Mouse (Mus musculus): ENCODE data around the gene Gstp1. TPM values are rescaled to one million over a fixed set of nuclear protein-coding genes. Genes with fewer than 3 reads are reported as not detected.
A peak's percentile ranks its signal among the peaks of the same experiment; 100 is the strongest.
"Not testable (repeated sequence)": the region's sequence is repeated elsewhere in the genome, so short reads cannot be mapped to it uniquely, and the experiment has no call there.

Gene Gstp1
- total and polyA plus RNA-seq, 3 experiments = 401 to 925 (median 452) TPM

DNA sequence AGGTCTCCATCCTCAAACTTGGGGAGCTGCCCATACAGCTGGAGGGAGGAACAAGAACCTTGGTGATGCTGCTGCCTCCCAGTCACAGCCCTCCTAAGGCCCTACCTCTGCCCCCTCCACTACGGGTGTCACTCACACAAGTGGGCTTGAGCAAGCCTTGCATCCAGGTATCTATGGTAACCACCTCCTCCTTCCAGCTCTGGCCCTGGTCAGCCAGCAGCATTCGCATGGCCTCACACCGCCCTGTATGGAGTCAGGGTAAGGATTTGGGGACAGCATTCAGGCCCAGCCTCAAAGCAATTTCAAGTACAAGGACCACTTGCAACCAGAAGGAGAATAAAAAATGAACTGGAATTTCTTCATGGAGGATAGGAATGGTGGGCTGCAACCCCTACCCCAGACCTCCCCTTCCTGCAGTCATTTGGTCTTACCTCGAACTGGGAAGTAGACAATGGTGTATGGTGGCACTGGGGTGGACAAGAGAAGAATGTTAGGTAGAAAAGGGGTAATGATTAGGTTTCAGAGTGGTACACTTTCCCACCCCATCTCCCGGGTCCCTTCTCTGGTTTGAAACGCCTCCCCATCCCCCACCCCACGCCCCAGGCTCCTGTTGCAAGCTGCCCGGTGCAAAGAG, 514 bp downstream of the Gstp1 start:
- DNase-seq = not testable (repeated sequence)

DNA sequence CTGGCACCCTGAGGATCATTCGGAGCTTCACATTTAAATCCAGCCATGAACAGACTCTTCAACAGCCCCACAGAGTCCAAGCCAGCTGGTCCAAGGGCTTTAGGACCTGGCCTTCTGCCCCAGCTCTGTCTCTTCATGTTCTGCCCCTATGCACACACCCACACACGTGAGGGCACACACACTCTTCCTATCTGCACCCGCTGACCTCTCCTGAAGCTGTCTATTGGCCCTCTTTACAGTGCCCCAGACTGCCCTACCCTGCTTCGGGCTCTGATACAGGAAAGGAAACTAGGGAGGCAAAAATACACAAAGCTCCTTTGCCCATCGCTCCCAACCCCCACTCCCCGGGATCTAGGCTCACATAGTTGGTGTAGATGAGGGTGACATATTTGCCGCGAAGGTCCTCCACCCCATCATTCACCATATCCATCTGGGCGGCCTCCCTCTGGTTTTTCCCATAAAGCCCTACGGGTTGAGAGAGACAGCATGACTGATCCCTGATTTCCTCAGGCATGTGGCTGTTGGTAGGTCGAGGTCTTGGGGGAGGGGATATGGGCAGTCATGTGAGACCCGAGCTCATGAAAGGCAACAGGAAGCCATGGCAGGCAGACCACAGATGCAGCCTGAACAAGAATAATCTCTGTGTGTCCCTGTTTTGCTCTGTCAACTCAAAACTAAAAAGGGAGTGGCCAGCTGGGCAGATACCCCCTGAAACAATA, 1.3 kb downstream of the Gstp1 start:
- no peak for DNase-seq

DNA sequence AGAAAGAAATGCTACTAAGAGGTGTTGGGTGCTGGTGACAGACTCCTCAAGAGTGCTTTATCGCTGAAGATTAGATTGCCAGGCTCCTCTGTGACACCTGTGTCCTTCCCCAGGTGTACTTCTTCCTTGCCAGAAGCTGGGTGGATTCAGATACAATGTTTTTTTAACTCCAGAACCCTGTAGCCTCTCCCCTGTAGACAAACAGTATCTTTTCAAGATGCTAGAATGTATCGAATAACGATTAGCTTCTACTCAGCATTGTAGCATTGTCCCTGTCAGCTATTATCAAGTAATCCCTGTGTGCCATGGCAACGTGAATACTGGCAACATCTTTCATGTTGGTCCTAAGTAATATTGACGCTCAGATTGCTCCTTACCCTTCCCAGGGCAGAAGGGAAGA, 4.0 kb downstream of the Gstp1 start:
- no peak for DNase-seq

DNA sequence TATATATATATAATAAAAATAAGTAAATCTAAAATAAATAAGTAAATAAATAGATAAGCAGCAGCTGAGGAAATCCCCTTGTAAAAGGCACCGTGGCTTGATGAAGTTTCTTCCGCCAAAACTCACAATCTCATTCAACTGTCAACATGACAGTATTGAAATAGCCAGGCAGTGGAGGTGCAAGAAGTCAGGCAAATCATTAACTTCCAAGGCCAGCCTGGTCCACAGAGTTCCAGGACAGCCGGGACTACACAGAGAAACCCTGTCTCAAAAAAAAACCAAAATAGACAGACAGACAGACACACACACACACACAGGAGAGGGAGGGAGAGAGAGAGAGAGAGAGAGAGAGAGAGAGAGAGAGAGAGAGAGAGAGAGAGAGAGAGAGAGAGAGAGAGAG, 4.5 kb downstream of the Gstp1 start:
- no peak for DNase-seq

DNA sequence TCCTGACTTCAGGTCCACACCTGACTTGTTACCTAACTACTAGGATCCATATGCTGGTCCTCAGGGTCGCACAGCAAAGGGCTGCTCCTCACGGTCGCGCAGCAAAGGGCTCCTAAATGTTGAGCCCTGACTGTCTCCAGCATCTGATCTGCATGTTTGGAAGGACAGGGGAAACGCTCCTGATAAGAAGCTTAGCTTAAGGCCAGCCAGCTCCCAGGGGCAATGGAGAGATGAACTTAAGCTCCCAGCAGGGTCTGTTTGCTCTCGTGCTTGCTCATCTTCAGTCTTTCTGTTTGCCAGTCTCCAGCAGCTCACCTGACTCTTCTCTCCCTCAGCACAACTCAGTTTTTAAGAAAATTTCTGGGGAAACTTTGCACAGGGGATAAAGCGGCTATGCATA, 5.1 kb downstream of the Gstp1 start:
- DNase-seq = no peak

DNA sequence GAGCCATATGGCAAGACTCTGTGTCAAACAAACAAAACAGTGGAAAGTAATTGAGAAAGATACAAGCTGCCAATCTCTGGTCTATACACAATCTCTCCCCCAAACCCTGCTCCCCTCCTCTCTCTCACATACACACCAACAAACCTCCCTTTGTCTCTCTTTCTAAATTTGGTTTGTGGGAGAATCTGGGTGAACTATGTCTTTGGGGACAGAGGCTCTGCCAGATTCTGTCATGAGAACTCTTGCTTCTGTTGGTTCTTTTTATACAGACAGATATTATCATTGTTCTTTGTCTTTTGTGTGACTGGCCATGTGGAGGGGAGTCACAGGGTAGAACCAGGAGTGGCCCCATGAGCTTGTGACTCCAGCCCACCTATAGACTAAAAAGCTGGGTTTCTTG, 10.2 kb downstream of the Gstp1 start:
- no peak for DNase-seq

DNA sequence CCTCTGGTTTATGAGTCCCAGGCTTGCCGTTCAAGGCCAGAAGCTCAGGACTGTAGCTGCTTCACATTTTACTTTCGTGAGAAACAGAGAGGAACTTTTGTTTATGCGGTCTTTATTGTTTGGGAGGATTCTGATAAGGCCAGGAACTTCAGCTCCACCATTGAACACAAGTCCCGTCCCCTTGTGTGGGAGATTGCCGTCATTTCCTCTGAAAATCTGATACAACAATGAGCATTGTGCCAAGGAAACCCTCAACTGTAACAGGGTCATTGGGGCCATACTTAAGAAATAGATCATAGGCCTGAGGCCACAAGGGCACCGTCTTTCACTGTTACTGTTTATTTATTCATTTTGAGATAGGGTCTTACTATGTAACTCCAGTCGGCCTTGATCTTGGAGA, 14.6 kb downstream of the Gstp1 start:
- no peak for DNase-seq

DNA sequence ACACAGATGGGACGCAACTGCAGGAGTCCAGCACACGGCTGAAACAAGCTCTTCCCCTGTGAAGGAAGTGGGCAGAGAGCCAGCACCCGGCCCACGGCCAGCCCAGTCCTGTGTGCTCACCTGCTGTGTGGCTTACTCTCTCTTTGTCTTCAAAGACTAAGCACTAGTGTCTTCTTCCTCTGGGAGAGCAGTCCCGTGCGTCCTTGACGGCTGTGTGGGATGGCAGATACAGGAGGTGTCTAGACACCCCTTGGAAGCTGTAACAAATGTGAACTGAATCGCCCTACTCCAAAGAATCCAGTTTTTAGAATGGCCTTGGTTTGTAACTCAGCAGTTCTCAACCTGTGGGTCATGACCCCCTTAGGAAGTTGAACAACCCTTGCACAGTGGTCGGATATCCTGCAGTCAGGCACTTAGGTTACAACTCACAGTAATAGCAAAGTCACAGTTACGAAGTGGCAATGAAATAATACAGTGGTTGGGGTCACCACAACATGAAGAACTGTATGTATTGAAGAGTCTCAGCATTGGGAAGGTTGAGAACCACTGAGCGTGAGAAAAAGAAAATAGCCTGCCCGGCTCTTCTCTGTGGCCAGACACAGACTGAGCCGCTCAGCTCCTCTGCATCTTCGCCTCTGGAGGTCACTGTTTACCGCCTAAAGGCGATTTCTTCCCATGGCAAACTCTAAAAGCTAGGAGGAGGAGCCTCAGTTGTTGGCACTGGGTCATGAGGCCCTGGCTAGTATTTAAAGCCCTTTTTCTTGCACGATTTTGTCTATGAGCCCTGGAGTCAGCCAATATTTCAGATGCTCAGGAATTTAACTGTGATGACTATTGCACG, 18.8 kb downstream of the Gstp1 start:
- DNase-seq = peak; percentile 88

DNA sequence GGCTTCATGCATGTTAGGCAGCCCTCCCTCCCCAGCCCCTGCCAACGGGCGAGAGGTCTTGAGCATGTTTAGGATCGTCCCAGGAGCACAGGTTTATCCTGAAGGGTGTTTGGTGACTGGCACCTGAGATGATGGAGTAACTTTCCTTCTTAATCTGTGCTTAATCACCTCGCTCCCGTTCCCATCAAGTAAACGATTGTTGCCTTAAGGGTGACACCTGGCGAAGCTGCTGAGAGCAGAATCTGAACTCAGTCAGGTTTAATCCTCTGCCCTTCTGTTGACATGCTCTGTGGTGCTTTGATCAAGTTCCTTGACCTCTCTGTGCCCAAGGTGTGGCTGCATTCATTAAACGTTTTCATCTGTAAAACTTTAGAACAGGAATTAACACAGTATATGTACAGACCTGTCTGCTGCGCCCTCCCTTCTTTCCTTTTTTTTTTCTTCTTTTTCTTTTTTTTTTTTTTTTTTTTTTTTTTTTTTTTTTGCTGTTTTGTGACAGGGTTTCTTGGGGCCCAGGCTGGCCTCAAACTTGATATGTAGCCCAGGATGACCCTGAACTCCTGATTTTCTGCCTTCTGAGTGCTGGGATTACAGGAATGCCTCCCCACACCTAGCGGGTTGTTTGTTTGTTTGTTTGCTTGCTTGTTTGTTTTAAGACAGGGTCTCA, 19.7 kb downstream of the Gstp1 start:
- no peak for DNase-seq

DNA sequence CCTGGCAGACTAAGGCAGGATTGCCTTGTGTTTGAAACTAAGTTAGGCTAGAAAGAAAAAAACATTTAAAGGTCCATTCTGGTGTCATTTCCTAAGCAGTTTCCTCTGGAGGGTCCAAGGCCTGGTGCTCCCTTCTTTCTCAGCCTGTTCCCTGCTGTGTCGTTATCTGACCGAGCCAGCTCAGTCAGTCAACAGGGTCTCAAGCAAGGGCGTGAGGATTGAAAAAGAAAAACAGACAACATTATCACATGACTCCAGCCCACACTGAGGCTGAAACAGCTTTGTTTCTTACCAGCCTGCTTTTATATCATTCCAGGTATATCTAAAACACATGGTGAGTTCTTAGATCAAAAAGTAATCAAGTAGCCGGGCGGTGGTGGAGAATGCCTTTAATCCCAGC, 22.1 kb downstream of the Gstp1 start:
- no peak for DNase-seq

DNA sequence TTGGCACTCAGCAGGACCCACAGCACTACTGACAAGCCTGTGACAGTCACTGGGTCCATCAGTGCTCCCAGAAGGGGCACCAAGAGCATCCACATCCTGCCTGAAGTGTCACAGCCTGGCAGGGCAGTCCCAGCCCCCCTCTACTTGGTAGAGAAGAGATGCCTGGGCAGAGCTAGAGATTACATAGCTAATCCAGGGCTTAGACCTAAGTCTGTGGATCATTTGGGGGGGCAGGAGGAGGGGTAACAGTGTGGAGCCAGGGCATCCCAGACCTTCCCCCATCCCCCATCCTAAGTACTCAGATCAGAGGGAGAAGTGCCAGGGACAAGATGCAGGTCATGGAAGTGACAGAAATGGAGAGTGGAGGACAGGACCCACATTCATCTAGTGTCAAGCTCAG, 23.0 kb downstream of the Gstp1 start:
- no peak for DNase-seq

DNA sequence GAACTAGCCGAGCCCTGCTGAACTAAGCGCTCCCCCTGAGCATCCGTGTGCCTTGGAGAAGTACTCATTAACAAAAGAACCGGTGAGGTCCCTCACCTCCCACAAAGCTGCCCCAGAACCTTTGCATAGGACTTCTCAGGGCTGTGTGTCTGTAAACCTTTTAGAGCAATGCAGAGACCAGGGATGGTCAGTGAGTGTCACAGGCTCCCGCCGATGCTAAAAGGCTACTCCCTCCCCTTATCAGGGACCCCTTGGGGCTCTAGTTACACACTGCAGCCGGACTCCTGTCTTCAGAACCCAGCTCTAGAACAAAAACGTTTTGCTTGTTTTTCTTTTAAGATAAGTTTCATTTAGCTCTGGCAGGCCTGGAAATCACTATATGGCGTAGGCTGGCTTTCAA, 24.7 kb downstream of the Gstp1 start:
- DNase-seq = no peak

DNA sequence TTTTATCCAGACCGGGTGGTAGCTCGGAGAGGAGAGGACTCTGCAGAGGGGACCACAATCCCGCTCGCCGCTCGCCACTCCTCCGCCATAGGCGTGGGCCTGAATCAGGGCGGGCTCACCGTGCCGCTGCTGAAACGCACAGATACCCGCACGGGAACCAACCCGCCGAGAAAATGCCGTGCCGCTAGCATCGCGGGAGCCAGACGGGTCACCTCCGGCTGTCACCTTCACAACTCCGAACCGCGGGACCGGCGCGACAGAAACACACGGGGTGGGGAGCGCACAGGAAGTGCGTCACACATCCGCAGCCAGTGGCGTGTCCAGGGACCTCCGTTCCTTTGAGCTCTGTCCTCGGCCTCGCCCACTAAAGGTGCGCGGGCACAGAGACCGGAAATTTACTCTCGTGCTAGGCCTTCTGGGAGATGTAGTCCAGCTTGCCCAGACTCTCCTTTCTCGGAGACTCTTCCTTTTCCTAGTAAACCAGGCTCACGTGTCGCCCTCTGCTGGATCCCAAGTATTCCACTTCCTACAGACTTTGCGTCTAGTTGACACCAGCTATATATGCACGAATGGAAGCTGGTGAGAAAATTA, 25.3 kb downstream of the Gstp1 start, which contains the start of gene Ndufv1:
Gene Ndufv1 (minus strand): TSS at position 375 of the 591 bp plus-strand sequence.
- peak; percentile 98 for DNase-seq

DNA sequence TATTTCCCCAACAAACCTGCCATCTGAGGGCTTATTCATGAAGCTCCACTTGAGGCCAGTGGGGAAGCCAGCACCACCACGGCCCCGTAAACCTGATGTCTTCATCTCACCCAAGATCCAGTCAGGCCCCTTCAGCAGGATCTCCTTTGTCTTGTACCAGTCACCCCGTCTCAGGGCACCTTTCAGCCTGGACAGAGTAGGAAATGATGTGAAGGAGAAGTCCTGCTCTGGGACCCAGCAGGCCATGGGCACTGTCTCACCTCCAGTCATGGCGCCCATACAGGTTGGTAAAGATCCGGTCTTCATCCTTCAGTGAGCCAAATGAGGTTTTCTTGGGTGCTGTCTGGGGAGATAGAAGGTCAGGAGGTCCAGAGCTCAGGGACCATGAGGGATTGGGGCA, 26.7 kb downstream of the Gstp1 start:
- DNase-seq = no peak

DNA sequence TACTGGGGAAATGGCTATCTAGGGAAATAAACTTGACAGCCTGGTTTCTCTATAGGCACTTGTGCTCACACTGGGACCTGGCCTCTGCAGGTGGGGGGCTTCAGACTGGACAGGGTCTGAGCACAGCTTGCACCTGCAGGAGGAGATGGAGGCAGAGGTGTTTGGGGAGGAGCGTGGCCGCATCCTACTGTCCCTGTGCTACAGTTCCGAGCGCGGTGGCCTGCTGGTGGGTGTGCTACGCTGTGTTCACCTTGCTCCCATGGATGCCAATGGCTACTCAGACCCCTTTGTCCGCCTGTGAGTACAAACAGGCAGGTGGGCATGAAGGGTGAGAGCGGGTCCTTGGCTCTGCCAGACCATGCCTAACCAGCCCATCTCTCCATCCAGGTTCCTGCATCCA, 31.8 kb downstream of the Gstp1 start:
- DNase-seq = no peak

DNA sequence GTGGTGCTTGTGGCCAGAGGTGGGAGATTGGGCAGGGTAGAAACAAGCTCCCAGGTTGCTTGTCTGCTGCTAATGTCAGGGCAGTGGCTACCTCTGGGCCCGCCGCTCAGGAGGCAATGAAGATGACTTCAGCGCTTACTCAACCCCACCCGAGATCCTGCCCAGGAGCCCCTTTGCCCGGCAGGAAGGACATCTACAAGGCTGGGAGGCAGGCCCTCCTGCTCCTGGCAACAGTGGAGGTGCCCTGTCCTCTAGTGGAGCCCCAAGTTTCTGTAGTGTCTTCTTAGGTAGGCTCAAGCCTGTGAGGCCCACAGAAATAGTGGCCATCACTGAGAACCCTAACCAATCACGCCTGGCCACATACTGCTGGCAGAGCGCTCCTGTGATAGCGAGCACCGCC, 32.7 kb downstream of the Gstp1 start:
- DNase-seq = no peak

DNA sequence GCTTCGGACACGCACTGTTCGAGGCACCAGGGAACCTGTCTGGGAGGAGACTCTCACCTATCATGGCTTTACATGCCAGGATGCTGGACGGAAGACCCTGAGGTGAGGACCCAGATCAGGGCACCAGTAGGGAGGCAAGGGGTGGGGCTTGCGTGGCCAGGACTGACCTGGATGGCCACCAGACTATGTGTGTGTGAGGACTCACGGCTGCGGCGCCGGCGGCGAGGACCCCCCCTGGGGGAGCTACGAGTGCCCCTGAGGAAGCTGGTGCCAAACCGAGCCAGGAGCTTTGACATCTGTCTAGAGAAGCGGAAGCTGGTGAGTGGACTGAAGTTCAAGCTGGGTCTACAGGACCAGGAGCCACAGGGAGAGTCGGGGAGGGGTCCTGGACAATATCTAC, 33.5 kb downstream of the Gstp1 start:
- no peak for DNase-seq

DNA sequence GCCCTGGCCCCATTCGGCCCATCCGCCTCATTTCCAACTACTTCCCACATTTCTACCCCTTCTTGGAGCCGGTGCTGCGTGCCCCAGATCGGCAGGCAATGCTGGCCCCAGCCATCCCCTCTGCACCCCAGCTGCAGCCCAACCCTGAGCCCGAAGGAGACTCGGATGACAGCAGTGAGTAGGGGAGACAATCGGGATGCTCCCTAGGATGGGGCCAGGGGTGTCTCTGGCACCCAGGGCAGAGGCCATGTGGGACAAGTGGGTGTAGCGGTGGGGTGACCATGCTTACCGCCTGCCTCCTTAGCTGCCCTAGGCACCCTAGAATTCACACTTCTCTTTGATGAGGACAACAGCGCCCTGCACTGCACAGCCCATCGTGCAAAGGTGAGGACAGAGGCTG, 34.1 kb downstream of the Gstp1 start:
- no peak for DNase-seq

DNA sequence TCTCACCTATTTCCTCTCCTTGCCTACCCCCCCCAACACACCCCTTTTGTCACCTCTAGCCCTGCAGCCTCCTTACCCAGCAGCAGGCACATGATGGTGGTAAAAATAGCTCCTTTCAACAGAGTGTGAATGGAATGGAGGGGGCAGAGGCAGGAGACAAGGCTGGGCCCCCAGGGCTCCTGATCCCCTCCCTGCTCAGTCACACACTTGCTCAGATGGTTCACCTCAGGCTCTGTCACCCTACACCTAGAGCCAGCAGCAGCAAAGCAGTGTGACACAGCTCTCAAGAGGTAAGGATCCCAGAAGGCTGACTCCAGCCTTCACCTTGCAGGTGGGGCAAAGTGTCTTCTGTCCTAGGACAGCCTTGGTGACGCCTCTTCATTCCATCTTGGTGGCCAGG, 34.7 kb downstream of the Gstp1 start, which contains the start of gene Doc2g:
Gene Doc2g (plus strand): TSS at position 202 of the 400 bp plus-strand sequence.
- DNase-seq = no peak

DNA sequence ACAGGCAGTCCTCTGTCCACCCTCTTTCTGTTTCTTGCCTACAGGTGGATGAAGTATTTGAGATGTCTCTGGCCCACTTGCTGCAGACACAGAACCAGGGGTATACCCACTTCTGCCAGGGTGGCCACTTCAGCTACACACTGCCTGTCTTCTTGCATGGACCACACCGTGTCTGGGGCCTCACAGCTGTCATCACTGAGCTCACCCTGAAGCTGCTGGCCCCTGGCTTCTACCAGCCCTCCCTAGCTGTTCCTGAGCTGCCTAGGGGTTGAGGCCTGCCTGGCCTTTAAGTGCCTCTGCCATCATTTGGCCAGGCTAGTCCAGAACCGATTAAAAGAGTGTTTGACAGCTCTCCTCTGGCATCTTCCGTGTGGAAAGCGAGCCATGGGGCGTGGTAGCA, 36.0 kb downstream of the Gstp1 start:
- DNase-seq = no peak

DNA sequence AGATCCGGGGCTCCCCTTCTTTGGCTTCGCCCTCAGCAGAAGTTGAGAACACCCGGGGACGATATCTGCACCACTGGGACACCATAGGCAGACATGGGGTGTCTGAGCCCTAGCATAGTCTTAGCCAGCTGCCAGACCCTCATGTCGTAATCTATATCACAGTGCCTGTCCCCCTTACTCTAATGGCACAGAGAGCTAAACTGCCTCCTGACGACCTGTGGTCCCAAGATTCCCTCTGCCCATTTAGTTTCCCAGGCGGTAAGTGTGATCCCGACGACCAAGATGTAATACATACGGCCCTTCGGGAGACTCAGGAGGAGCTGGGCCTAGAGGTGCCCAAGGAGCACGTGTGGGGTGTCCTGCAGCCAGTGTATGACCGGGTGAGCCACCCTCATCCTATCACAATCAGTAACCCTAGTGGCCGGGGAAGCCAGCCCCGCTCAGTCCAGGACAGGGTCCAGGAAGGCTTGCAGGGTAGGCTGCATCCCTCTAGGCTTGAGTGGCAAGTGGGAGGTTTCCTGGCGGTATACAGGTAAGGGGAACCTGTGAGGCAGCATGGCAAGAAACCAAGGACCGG, 36.7 kb downstream of the Gstp1 start:
- no peak for DNase-seq

Measured in adrenal gland, adult 2 months (tissue).